Mouse (Mus musculus) thymus, postnatal 25 days (tissue): ENCODE results near the gene Pepd.

ENCODE experiments used
- DNase-seq: peaks from one replicate; pipeline ENCODE4 v3.0.0; 2022

Pepd gene

GRCm38 (mm10) chr7:34984526-34985133, 72.5 kb downstream of the Pepd start:
- DNase-seq: peak; percentile 6

- peak; percentile 7 for DNase-seq
These were observed 73.0 kb downstream of the Pepd start for GRCm38 (mm10) chr7:34985216-34985615.

GRCm38 (mm10) chr7:34985646-34986045, 73.5 kb downstream of the Pepd start:
- no peak for DNase-seq

GRCm38 (mm10) chr7:34986575-34987150, 74.5 kb downstream of the Pepd start:
- DNase-seq: no peak

GRCm38 (mm10) chr7:34987258-34987657, 75.1 kb downstream of the Pepd start:
- no peak for DNase-seq

- DNase-seq: no peak
These were observed 76.3 kb downstream of the Pepd start for GRCm38 (mm10) chr7:34988488-34988887.

GRCm38 (mm10) chr7:34991731-34992246, 79.6 kb downstream of the Pepd start:
- DNase-seq: no peak

- DNase-seq: no peak
These were observed 80.6 kb downstream of the Pepd start for GRCm38 (mm10) chr7:34992766-34993165.

- no peak for DNase-seq
These were observed 83.9 kb downstream of the Pepd start for GRCm38 (mm10) chr7:34995872-34996662.

GRCm38 (mm10) chr7:35000839-35001238, 88.7 kb downstream of the Pepd start:
- DNase-seq: peak; percentile 51

GRCm38 (mm10) chr7:35003171-35003737, 91.1 kb downstream of the Pepd start:
- no peak for DNase-seq

GRCm38 (mm10) chr7:35006661-35007060, 94.5 kb downstream of the Pepd start:
- DNase-seq: no peak

- DNase-seq: no peak
These were observed 101.0 kb downstream of the Pepd start for GRCm38 (mm10) chr7:35013228-35013627.

- DNase-seq: no peak
These were observed 103.1 kb downstream of the Pepd start for GRCm38 (mm10) chr7:35015252-35015651.

- DNase-seq: no peak
These were observed 109.2 kb downstream of the Pepd start for GRCm38 (mm10) chr7:35021365-35021764.

GRCm38 (mm10) chr7:35023251-35023650, 111.1 kb downstream of the Pepd start:
- DNase-seq: no peak

GRCm38 (mm10) chr7:35024426-35024825, 112.2 kb downstream of the Pepd start:
- no peak for DNase-seq

- peak; percentile 74 for DNase-seq
These were observed 113.5 kb downstream of the Pepd start for GRCm38 (mm10) chr7:35025409-35026275.

- DNase-seq: no peak
These were observed 114.1 kb downstream of the Pepd start for GRCm38 (mm10) chr7:35026276-35026630.

- no peak for DNase-seq
These were observed 114.7 kb downstream of the Pepd start for GRCm38 (mm10) chr7:35026838-35027291.

- no peak for DNase-seq
These were observed 115.7 kb downstream of the Pepd start for GRCm38 (mm10) chr7:35027801-35028420.

- DNase-seq: no peak
These were observed 116.4 kb downstream of the Pepd start for GRCm38 (mm10) chr7:35028559-35028958.
